In genomic region chr5:146631602-146632001, GRCm38 (mm10) we compare ENCODE assay signal across 31 mouse cellular contexts. TPM values are rescaled to one million over a fixed set of nuclear protein-coding genes. Genes with fewer than 3 reads are reported as not detected.
"Had no signal": no experiment of that assay in that cellular context is flagged by ENCODE, and none has a peak within 500 bp of the region (broad histone marks: within the 10 kb centered on the region; RNA-seq: fewer than 3 reads in every experiment).

No protein-coding gene starts in this region.

- H3K4me1 ChIP-seq: heart, embryonic 13.5 days; heart, embryonic 15.5 days; kidney, embryonic 15.5 days; limb, embryonic 12.5 days; liver, embryonic 13.5 days; liver, embryonic 15.5 days had no signal

- H3K27ac ChIP-seq: heart, adult 2 months; heart, embryonic 13.5 days; heart, embryonic 15.5 days; hindbrain, embryonic 13.5 days; hindbrain, embryonic 15.5 days; hindbrain, postnatal 0 days; kidney, embryonic 15.5 days; kidney, postnatal 0 days; limb, embryonic 12.5 days; liver, embryonic 13.5 days; liver, embryonic 15.5 days had no signal

- H3K36me3 ChIP-seq: heart, embryonic 13.5 days; heart, embryonic 15.5 days; hindbrain, embryonic 13.5 days; hindbrain, embryonic 15.5 days; kidney, embryonic 15.5 days; limb, embryonic 12.5 days; liver, embryonic 13.5 days; liver, embryonic 15.5 days had no signal

- H3K4me2 ChIP-seq: heart, embryonic 11.5 days; heart, embryonic 13.5 days; heart, embryonic 15.5 days; hindbrain, embryonic 13.5 days; hindbrain, embryonic 15.5 days; kidney, embryonic 15.5 days; limb, embryonic 12.5 days; liver, embryonic 11.5 days; liver, embryonic 13.5 days; liver, embryonic 15.5 days had no signal

- ATAC-seq: hindbrain, postnatal 0 days; intestine, embryonic 16.5 days had no signal

- H3K4me3 ChIP-seq: heart, adult 2 months; heart, embryonic 13.5 days; heart, embryonic 15.5 days; hindbrain, embryonic 13.5 days; hindbrain, embryonic 15.5 days; kidney, embryonic 15.5 days; limb, embryonic 12.5 days; liver, embryonic 13.5 days; liver, embryonic 15.5 days had no signal

- H3K9me3 ChIP-seq: heart, embryonic 13.5 days; heart, embryonic 15.5 days; hindbrain, embryonic 13.5 days; hindbrain, embryonic 15.5 days; kidney, embryonic 15.5 days; limb, embryonic 12.5 days; liver, embryonic 13.5 days; liver, embryonic 15.5 days had no signal

- H3K9ac ChIP-seq: heart, embryonic 13.5 days; heart, embryonic 15.5 days; hindbrain, embryonic 13.5 days; hindbrain, embryonic 15.5 days; kidney, embryonic 15.5 days; limb, embryonic 12.5 days; liver, embryonic 13.5 days; liver, embryonic 15.5 days had no signal

- DNase-seq: gastrocnemius, postnatal 14 days; gastrocnemius, postnatal 36 days; heart, adult 11 months; heart, adult 2 months; heart, postnatal 14 days; heart, postnatal 36 days; kidney, adult 11 months; kidney, adult 2 months; kidney, adult 9 months; kidney, postnatal 14 days; kidney, postnatal 36 days; liver; liver, embryonic 13.5 days had no signal

- H3K27me3 ChIP-seq: heart, embryonic 13.5 days; heart, embryonic 15.5 days; hindbrain, embryonic 13.5 days; hindbrain, embryonic 15.5 days; kidney, embryonic 15.5 days; limb, embryonic 12.5 days; liver, embryonic 13.5 days; liver, embryonic 15.5 days had no signal

RNA-seq across cellular contexts. Expression of gene Gpr12, which starts 46.6 kb away (rescaled TPM):
- total RNA-seq: gastrocnemius, adult 18-20 months; gastrocnemius, adult 8-10 months; gastrocnemius, postnatal 14 days; gastrocnemius, postnatal 36 days; heart, adult 2 months; heart, postnatal 14 days; heart, postnatal 36 days; hematopoietic stem cell, adult 5-6 weeks had no signal
- polyA plus RNA-seq: gonadal fat pad, adult 2 months; heart, embryonic 11.5 days; heart, embryonic 13.5 days; heart, embryonic 15.5 days; heart, postnatal 0 days; intestine, embryonic 16.5 days; large intestine, adult 2 months had no signal
